In genomic region chr7:99926916-99927714, GRCm38 (mm10) we compare ENCODE assay signal across 9 mouse cellular contexts. TPM values are rescaled to one million over a fixed set of nuclear protein-coding genes. Genes with fewer than 3 reads are reported as not detected.
DNase-seq lines count a peak whose midpoint lies in the region; ATAC-seq and TF ChIP-seq lines count a peak whose summit lies in the region.
"Had no signal": no experiment of that assay in that cellular context is flagged by ENCODE, and none has a peak within 500 bp of the region (broad histone marks: within the 10 kb centered on the region; RNA-seq: fewer than 3 reads in every experiment).

No protein-coding gene starts in this region.

- no peaks in the 10 kb centered on the region for H3K27me3 ChIP-seq in kidney, adult 2 months (replicated peaks; ENCODE audit: control insufficient read depth, insufficient read depth, low read length)
- H3K27me3 ChIP-seq in kidney, embryonic 14.5 days (ENCODE audit: control insufficient read depth, insufficient read depth, low read length): no peaks in the 10 kb centered on the region
- H3K27me3 ChIP-seq: lung, embryonic 15.5 days had no signal

- 69% methylated on average over 10 of the region's 10 CpGs for WGBS in kidney, adult 2 months
- WGBS in kidney, embryonic 14.5 days: 76% methylated on average over 10 of the region's 10 CpGs

- TF ChIP-seq CTCF in kidney, adult 2 months (conservative IDR thresholded peaks at IDR 0.05; ENCODE audit: insufficient read depth, insufficient read length, low read depth, low read length): peak; percentile 80

- no peaks in the 10 kb centered on the region for H3K9me3 ChIP-seq in kidney, embryonic 14.5 days (ENCODE audit: control insufficient read depth, low read length)
- H3K9me3 ChIP-seq: lung, embryonic 15.5 days had no signal

- no peak overlapping the region for H3K4me2 ChIP-seq in kidney, embryonic 14.5 days (replicated peaks; ENCODE audit: low read depth, low read length)
- H3K4me2 ChIP-seq: lung, embryonic 15.5 days had no signal

- no peaks in the 10 kb centered on the region for H3K4me1 ChIP-seq in kidney, adult 2 months (ENCODE audit: control insufficient read depth, insufficient read depth, low read length)
- no peaks in the 10 kb centered on the region for H3K4me1 ChIP-seq in kidney, embryonic 14.5 days (ENCODE audit: control insufficient read depth, insufficient read depth, low read length)
- H3K4me1 ChIP-seq: lung, embryonic 15.5 days had no signal

- H3K4me3 ChIP-seq in kidney, adult 2 months (ENCODE audit: insufficient read depth, low read depth, low read length): no peak overlapping the region
- no peak overlapping the region for H3K4me3 ChIP-seq in kidney, embryonic 14.5 days (ENCODE audit: low read length)
- H3K4me3 ChIP-seq: lung, embryonic 15.5 days had no signal

- H3K27ac ChIP-seq in kidney, adult 2 months (ENCODE audit: insufficient read depth, low read depth, low read length): no peak overlapping the region
- no peak overlapping the region for H3K27ac ChIP-seq in kidney, embryonic 14.5 days (ENCODE audit: low read depth, low read length)
- H3K27ac ChIP-seq: lung, embryonic 15.5 days had no signal

- H3K36me3 ChIP-seq in kidney, adult 2 months (ENCODE audit: control insufficient read depth, insufficient read depth, low read length): peaks cover 8% of the 10 kb centered on the region
- H3K36me3 ChIP-seq in kidney, embryonic 14.5 days (ENCODE audit: control insufficient read depth, insufficient read depth, low read length): peaks cover 56% of the 10 kb centered on the region

- DNase-seq in kidney, adult 2 months: peak; percentile 79
- peak; percentile 73 for DNase-seq in NIH3T3 (ENCODE audit: low read depth)
- peak; percentile 85 to 87 for DNase-seq in cerebellum, postnatal 10 days
- peak; percentile 43 for DNase-seq in gastrocnemius, postnatal 25 days
- DNase-seq in layer of hippocampus, postnatal 10 days (ENCODE audit: low spot score in 2 of 2): peak; percentile 74 to 80
- peak; percentile 49 for DNase-seq in mesoderm, embryonic 11.5 days (ENCODE audit: low read depth, low spot score)
- no peak for DNase-seq in Muller cell, postnatal 12 days (ENCODE audit: inconsistent ontology term)

- no peak for TF ChIP-seq POLR2A in kidney, adult 2 months (IDR thresholded peaks at IDR 0.05; ENCODE audit: low read depth, low read length)

- ATAC-seq in kidney, embryonic 14.5 days (ENCODE audit: low FRiP score, low TSS enrichment): no peak

- H3K9ac ChIP-seq in kidney, embryonic 14.5 days (ENCODE audit: low read depth, low read length): no peak overlapping the region
- H3K9ac ChIP-seq: lung, embryonic 15.5 days had no signal

RNA-seq across cellular contexts. Expression of gene Rnf169, which starts 53.1 kb away (rescaled TPM):
- polyA plus RNA-seq in kidney, adult 2 months (2012; rRNA removed): 5.6 and 5.7 TPM in 2 replicates
- polyA plus RNA-seq in kidney, embryonic 14.5 days (2014; fragmentation: Nextera tagmentation; extraction: Ambion mirVana): 7.3 and 8.2 TPM in 2 replicates
- 1 to 10 TPM; 4.7 to 5.3 TPM for total RNA-seq in gastrocnemius, postnatal 25 days (2021)
- 10 to 100 TPM; 19.6 to 25.6 TPM for total RNA-seq in layer of hippocampus, postnatal 10 days (2021)
